Mouse (Mus musculus): ENCODE data around the gene Hemk1. TPM values are rescaled to one million over a fixed set of nuclear protein-coding genes. Genes with fewer than 3 reads are reported as not detected.

Gene Hemk1
- polyA plus RNA-seq (2015; fragmentation: Nextera tagmentation; extraction: Ambion mirVana) = 11.5 and 12.4 TPM in 2 replicates

DNA sequence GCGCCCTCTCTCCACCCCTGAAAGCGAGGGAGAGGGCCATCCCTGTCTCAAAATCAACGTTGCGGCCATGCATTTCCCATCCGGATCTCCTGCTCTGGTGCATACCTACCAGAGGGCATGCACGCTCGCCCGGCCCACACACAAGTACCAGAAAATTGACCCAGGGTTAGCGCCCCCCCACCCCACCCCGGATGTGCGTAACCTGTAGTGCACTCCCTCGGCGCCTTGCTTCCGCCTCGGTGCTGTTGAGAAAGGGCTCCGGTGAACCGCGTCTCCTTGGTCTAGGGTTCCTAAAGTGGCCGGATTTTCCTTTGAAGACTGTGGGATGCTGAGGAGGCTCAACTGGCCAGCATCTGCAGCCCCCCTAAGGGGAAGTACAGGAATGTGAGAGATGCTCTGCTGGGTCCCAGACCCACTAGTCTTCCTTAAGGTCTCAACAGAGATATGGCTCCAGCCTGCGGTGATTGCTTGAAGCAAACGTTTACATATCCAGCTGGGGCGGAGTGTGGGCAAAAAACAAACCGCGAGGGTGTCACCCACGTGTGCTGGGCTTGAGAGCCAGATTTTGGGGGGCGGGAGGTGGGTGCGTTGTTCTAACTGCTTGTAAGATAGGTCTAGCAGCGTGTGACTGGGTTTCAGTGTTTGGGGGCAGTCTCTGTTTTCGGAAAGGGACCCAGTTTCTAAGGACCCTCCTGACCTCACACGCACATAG, at the start of gene Hemk1:
Hemk1 (minus strand) TSS at position 179 of the 712 bp plus-strand sequence.
- Histone ChIP-seq H3K27me3 (ENCODE audit: control insufficient read depth, insufficient read depth, low read depth, low read length) (peaks cover 2% of the 10 kb centered on the region; the same call in 1 of the 2 replicates), H3K4me3 (ENCODE audit: low read length) (peak within 1 kb of the TSS; percentile 64), H3K9ac (ENCODE audit: low read length) (peak within 1 kb of the TSS; percentile 80), H3K4me2 (ENCODE audit: low read depth, low read length) (peak within 1 kb of the TSS; percentile 91), H3K9me3 (ENCODE audit: control insufficient read depth, low read length) (no peaks in the 10 kb centered on the region), H3K27ac (ENCODE audit: low read length) (peak within 1 kb of the TSS; percentile 58), H3K4me1 (replicated peaks; ENCODE audit: control insufficient read depth, insufficient read depth, low read length) (peaks cover 15% of the 10 kb centered on the region; the same call in 1 of the 2 replicates), H3K36me3 (ENCODE audit: control insufficient read depth, insufficient read depth, low read length) (no peaks in the 10 kb centered on the region)
- ATAC-seq (ENCODE audit: low read depth) = peak; percentile 85
- WGBS = 4% methylated on average over 30 of the region's 30 CpGs

DNA sequence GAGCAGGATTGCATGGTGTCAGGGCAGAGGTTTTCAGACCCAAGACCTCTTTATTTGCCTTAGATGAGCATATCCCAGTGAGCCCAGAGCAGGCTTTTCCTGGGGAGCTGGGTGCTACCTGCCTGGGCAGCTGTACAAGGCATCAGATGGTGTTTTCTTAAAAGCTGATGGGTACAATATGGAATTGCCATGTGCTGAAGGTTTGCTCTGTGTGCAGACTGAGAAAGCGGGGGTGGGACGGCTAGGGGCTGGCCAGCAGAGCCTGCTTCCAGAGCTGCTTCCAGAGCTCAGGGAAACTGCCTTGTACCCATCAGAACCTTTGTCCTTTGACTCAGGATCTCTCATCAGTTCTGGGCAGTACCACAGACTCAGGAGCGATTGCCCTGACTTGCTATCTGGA, 49.6 kb upstream of the Hemk1 start:
- WGBS = 82% methylated on average over 3 of the region's 3 CpGs

DNA sequence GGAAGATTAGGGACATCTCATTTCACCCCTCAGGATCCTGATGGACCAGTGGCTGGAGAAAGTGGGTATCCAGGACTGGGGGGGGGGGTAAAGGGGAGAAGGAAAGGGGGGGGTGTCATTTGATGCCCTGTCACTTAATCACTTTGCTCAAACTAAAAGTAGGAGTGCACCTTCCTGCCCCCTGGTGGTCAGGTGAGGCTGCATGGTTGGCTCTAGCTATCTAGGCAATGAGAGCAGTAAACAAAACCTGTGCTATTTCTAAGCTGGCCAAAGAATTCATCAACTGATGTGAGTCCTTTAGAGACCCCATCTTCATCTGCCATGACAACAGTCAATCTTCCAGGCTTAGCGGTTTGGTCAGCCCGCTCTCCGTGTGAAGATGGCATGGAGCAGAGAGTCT, 48.6 kb upstream of the Hemk1 start:
- H3K4me3 ChIP-seq (ENCODE audit: low read length) = no peak overlapping the region
- no peak for ATAC-seq (ENCODE audit: low read depth)
- H3K27ac ChIP-seq (ENCODE audit: low read length) = no peak overlapping the region
- no peak overlapping the region for H3K9ac ChIP-seq (ENCODE audit: low read length)
- no peaks in the 10 kb centered on the region for H3K9me3 ChIP-seq (ENCODE audit: control insufficient read depth, low read length)
- H3K27me3 ChIP-seq (ENCODE audit: control insufficient read depth, insufficient read depth, low read depth, low read length) = peaks cover 20% of the 10 kb centered on the region
- no peaks in the 10 kb centered on the region for H3K4me1 ChIP-seq (replicated peaks; ENCODE audit: control insufficient read depth, insufficient read depth, low read length)
- whole genome bisulfite sequencing = 63% methylated on average over 3 of the region's 3 CpGs
- H3K36me3 ChIP-seq (ENCODE audit: control insufficient read depth, insufficient read depth, low read length) = no peaks in the 10 kb centered on the region
- no peak overlapping the region for H3K4me2 ChIP-seq (ENCODE audit: low read depth, low read length)

More for the DNA sequence above, 49.6 kb upstream of the Hemk1 start:
- Histone ChIP-seq H3K36me3 (ENCODE audit: control insufficient read depth, insufficient read depth, low read length) (no peaks in the 10 kb centered on the region), H3K9ac (ENCODE audit: low read length) (no peak overlapping the region), H3K4me3 (ENCODE audit: low read length) (no peak overlapping the region), H3K27ac (ENCODE audit: low read length) (no peak overlapping the region), H3K4me2 (ENCODE audit: low read depth, low read length) (no peak overlapping the region), H3K9me3 (ENCODE audit: control insufficient read depth, low read length) (no peaks in the 10 kb centered on the region), H3K27me3 (ENCODE audit: control insufficient read depth, insufficient read depth, low read depth, low read length) (peaks cover 11% of the 10 kb centered on the region), H3K4me1 (replicated peaks; ENCODE audit: control insufficient read depth, insufficient read depth, low read length) (no peaks in the 10 kb centered on the region)
- ATAC-seq (ENCODE audit: low read depth) = no peak

DNA sequence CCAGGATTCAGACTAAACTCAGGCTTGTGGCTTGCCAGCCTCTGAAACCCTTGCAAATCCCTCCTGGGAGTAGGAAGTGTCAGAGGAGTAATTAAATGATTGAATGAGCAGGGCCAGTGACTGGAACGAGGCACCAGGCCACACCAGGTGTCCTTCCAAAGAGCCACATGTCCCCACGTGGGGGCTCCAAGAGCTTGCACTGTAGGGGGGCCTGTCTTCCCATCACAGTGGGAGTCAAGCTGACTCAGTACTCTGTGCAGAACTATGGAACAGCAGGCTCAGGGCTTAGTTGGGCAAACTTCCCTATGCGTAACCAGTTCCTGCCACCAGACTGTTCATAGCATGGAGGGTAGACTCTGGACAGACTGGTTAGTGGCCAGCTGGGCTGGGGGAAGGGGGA, 46.2 kb upstream of the Hemk1 start:
- WGBS = 32% methylated on average over 3 of the region's 3 CpGs
- Histone ChIP-seq H3K9me3 (ENCODE audit: control insufficient read depth, low read length) (no peaks in the 10 kb centered on the region), H3K27ac (ENCODE audit: low read length) (no peak overlapping the region), H3K4me2 (ENCODE audit: low read depth, low read length) (no peak overlapping the region), H3K4me3 (ENCODE audit: low read length) (no peak overlapping the region), H3K4me1 (replicated peaks; ENCODE audit: control insufficient read depth, insufficient read depth, low read length) (no peaks in the 10 kb centered on the region), H3K36me3 (ENCODE audit: control insufficient read depth, insufficient read depth, low read length) (no peaks in the 10 kb centered on the region), H3K9ac (ENCODE audit: low read length) (no peak overlapping the region), H3K27me3 (ENCODE audit: control insufficient read depth, insufficient read depth, low read depth, low read length) (peaks cover 24% of the 10 kb centered on the region)
- no peak for ATAC-seq (ENCODE audit: low read depth)

DNA sequence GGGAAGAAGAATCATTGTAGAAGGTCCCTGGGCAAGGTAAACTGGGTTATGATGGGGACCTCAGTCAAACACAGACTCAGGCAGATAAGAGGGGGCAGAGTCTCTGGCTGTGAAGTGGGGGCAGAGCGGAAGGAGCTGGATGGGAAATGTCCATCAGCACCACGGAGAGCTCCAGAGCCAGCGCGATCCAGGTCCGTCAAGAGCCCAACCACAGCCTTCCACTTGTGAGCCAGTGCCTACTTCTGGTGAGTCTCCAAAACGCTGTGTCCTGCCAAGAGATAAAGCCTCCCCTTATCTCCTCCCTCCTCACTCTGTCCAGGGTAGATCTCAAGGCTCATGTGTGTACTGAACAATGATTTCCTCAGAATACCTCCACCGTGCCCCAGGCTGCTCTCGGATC, 43.6 kb upstream of the Hemk1 start:
- H3K9ac ChIP-seq (ENCODE audit: low read length) = no peak overlapping the region

DNA sequence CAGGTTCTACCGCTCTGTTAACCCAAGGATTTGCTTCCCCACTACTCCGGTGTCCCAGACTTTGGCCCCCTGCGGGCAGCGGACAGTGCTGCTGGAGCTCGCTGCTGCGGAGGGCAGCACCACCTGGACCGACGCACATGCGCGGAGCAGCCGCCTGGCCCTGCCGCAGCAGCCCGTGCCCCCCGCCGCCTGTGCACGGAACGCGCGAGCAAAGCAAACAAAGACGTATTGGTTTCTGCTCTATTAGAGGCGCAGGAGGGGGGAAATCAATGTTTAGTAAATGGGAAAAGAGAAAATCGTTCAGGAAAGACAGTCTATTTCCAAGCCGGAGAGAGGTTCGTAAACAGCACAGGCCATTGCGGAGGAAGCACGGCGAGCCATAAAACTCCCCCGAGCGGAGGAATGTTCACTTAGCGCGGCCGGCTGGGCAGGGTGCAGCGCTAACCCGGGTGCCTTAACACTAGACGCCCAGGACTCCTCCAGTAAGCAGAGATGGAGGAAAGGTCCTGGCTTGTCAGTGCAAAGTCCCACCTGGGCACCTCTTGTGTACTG, 39.9 kb upstream of the Hemk1 start:
- peaks cover 50% of the 10 kb centered on the region for H3K27me3 ChIP-seq (ENCODE audit: control insufficient read depth, insufficient read depth, low read depth, low read length)
- peak overlapping the region; percentile 49 for H3K4me2 ChIP-seq (ENCODE audit: low read depth, low read length)
- H3K27ac ChIP-seq (ENCODE audit: low read length) = no peak overlapping the region
- no peaks in the 10 kb centered on the region for H3K36me3 ChIP-seq (ENCODE audit: control insufficient read depth, insufficient read depth, low read length)
- no peak for ATAC-seq (ENCODE audit: low read depth)
- 0% methylated on average over 35 of the region's 35 CpGs for WGBS
- H3K9me3 ChIP-seq (ENCODE audit: control insufficient read depth, low read length) = no peaks in the 10 kb centered on the region
- no peak overlapping the region for H3K9ac ChIP-seq (ENCODE audit: low read length)
- H3K4me3 ChIP-seq (ENCODE audit: low read length) = peak overlapping the region; percentile 23
- no peaks in the 10 kb centered on the region for H3K4me1 ChIP-seq (replicated peaks; ENCODE audit: control insufficient read depth, insufficient read depth, low read length)

More for the DNA sequence above, 43.6 kb upstream of the Hemk1 start:
- Histone ChIP-seq H3K4me3 (ENCODE audit: low read length) (no peak overlapping the region), H3K9me3 (ENCODE audit: control insufficient read depth, low read length) (no peaks in the 10 kb centered on the region), H3K36me3 (ENCODE audit: control insufficient read depth, insufficient read depth, low read length) (no peaks in the 10 kb centered on the region), H3K27me3 (ENCODE audit: control insufficient read depth, insufficient read depth, low read depth, low read length) (peaks cover 44% of the 10 kb centered on the region), H3K27ac (ENCODE audit: low read length) (no peak overlapping the region), H3K4me1 (replicated peaks; ENCODE audit: control insufficient read depth, insufficient read depth, low read length) (no peaks in the 10 kb centered on the region), H3K4me2 (ENCODE audit: low read depth, low read length) (no peak overlapping the region)
- WGBS = 6% methylated on average over 8 of the region's 8 CpGs
- 0 out of 2 replicates have a peak, but pooled peaks have one; percentile 23 for ATAC-seq (ENCODE audit: low read depth)

DNA sequence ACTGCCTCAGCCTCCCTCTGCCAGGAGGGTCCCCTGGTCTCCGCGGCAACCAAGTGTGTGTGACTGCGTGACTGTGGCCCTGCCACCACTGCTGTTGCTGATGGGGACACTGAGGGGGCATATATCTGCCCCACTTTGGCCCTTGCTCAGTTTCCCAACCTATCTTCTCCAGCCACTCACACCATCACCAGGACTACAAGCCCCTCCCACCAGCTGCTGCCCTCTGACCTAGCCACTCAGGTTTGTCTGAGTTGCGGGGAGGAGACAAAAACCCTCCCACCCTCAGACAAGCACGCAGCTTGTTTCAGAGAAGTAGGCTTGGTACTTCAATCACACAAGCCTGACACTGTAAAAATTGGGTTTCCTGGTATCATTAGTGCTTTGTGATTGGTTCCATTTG, 37.3 kb upstream of the Hemk1 start:
- H3K4me3 ChIP-seq (ENCODE audit: low read length) = no peak overlapping the region
- H3K9me3 ChIP-seq (ENCODE audit: control insufficient read depth, low read length) = no peaks in the 10 kb centered on the region
- no peaks in the 10 kb centered on the region for H3K36me3 ChIP-seq (ENCODE audit: control insufficient read depth, insufficient read depth, low read length)
- WGBS = 16% methylated on average over 5 of the region's 5 CpGs
- no peak for ATAC-seq (ENCODE audit: low read depth)
- no peak overlapping the region for H3K4me2 ChIP-seq (ENCODE audit: low read depth, low read length)
- H3K27ac ChIP-seq (ENCODE audit: low read length) = no peak overlapping the region
- H3K27me3 ChIP-seq (ENCODE audit: control insufficient read depth, insufficient read depth, low read depth, low read length) = peaks cover 37% of the 10 kb centered on the region
- H3K9ac ChIP-seq (ENCODE audit: low read length) = no peak overlapping the region
- H3K4me1 ChIP-seq (replicated peaks; ENCODE audit: control insufficient read depth, insufficient read depth, low read length) = no peaks in the 10 kb centered on the region

DNA sequence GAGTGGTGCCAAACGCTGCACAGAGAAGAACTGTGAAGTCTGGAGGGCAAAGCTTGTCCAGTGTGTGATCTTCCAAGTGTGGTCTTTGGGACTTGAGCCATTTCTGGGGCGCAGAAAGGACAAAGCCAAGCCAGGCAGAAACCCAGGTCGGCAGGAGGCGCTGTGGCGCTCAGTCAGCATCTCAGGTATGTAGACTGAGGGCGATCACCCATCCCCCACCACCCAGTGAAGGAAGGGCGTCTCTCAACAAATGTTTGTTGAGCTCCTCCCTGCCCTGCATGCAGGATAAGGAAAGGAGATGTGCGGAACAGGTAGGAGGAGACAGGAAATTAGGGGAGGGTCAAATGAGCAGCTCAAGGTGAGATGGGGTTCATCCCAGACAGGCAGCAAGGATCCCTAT, 36.5 kb upstream of the Hemk1 start:
- Histone ChIP-seq H3K27me3 (ENCODE audit: control insufficient read depth, insufficient read depth, low read depth, low read length) (peaks cover 33% of the 10 kb centered on the region), H3K9ac (ENCODE audit: low read length) (no peak overlapping the region), H3K36me3 (ENCODE audit: control insufficient read depth, insufficient read depth, low read length) (no peaks in the 10 kb centered on the region), H3K27ac (ENCODE audit: low read length) (no peak overlapping the region), H3K4me1 (replicated peaks; ENCODE audit: control insufficient read depth, insufficient read depth, low read length) (no peaks in the 10 kb centered on the region), H3K4me3 (ENCODE audit: low read length) (no peak overlapping the region), H3K4me2 (ENCODE audit: low read depth, low read length) (no peak overlapping the region), H3K9me3 (ENCODE audit: control insufficient read depth, low read length) (no peaks in the 10 kb centered on the region)
- ATAC-seq (ENCODE audit: low read depth) = peak; percentile 36; the same call in 1 of the 2 replicates
- WGBS = 9% methylated on average over 8 of the region's 8 CpGs

DNA sequence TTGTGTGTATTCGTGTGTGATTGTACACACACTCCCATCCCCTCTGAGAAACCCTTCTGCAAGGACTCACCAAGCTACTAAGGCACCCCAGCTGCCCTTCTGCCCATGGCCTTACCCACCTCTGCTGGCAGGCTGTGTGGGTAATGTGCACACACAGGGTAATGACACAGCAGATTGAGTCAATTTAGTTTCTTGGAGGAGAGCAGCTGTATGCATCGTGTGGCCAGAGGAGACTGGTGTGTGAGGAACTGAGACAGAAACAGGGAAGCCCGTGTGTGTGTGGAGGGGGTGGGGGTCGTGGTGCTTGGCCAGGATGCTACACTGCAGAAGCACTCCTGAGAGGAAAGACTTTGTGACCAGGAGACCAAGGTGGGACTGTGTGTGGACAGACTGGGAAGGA, 34.3 kb upstream of the Hemk1 start:
- Histone ChIP-seq H3K4me3 (ENCODE audit: low read length) (no peak overlapping the region), H3K9ac (ENCODE audit: low read length) (no peak overlapping the region), H3K9me3 (ENCODE audit: control insufficient read depth, low read length) (no peaks in the 10 kb centered on the region), H3K27ac (ENCODE audit: low read length) (no peak overlapping the region), H3K4me1 (replicated peaks; ENCODE audit: control insufficient read depth, insufficient read depth, low read length) (no peaks in the 10 kb centered on the region), H3K36me3 (ENCODE audit: control insufficient read depth, insufficient read depth, low read length) (no peaks in the 10 kb centered on the region), H3K4me2 (ENCODE audit: low read depth, low read length) (no peak overlapping the region), H3K27me3 (ENCODE audit: control insufficient read depth, insufficient read depth, low read depth, low read length) (peaks cover 18% of the 10 kb centered on the region)
- 49% methylated on average over 4 of the region's 4 CpGs for whole genome bisulfite sequencing
- no peak for ATAC-seq (ENCODE audit: low read depth)
